Mouse (Mus musculus) forelimb bud, embryonic 11.5 days (tissue): ENCODE results near the gene Gm3415.
"Not testable (repeated sequence)": the region's sequence is repeated elsewhere in the genome, so short reads cannot be mapped to it uniquely, and the experiment has no call there.

Experiments used
- DNase-seq: peaks from one replicate; pipeline ENCODE4 v3.0.0-alpha.2; 2012; ENCODE audit warnings: low read depth, low spot score

The Gm3415 gene

GRCm38 (mm10) chr5:146599216-146599615, 43.3 kb downstream of the Gm3415 start:
- not testable (repeated sequence) for DNase-seq

- DNase-seq, result no peak
These were observed 44.0 kb downstream of the Gm3415 start for GRCm38 (mm10) chr5:146599970-146600369.

- no peak for DNase-seq
These were observed 50.3 kb downstream of the Gm3415 start for GRCm38 (mm10) chr5:146606221-146606620.

GRCm38 (mm10) chr5:146606895-146607294, 51.0 kb downstream of the Gm3415 start:
- DNase-seq, result no peak

- no peak for DNase-seq
These were observed 51.9 kb downstream of the Gm3415 start for GRCm38 (mm10) chr5:146607816-146608215.
